Mouse (Mus musculus) testis, adult 2 months (tissue): ENCODE measurements around the gene Stat4.

Source experiments
- CTCF ChIP-seq: fragments of 200-500 bp; IDR thresholded peaks from 2 replicates; pipeline ENCODE4 v1.5.1; 2012; ENCODE audit warnings: low read depth, mild to moderate bottlenecking, inconsistent platforms, low read length, moderate library complexity; ENCODE audit not compliant: control insufficient read depth, insufficient read depth, insufficient replicate concordance
- POLR2A ChIP-seq: fragments of 200-500 bp; IDR thresholded peaks from 2 replicates; pipeline ENCODE4 v1.6.1; 2012; ENCODE audit warnings: low read depth, mild to moderate bottlenecking, inconsistent platforms, low read length, moderate library complexity; ENCODE audit not compliant: control insufficient read depth

- TF ChIP-seq POLR2A (no peak), CTCF (no peak)
Measured at GRCm38 (mm10) chr1:52066276-52066675, 79.3 kb downstream of the Stat4 start.
